Mouse (Mus musculus) erythroblast, embryonic 14.5 days (primary cell): Measurements from ENCODE around the gene F2rl2. TPM values are rescaled to one million over a fixed set of nuclear protein-coding genes. Genes with fewer than 3 reads are reported as not detected.

Experiments
- H3K27me3 ChIP-seq: 2 replicates; pipeline ENCODE4 v1.6.1; 2012; ENCODE audit warnings: inconsistent platforms; ENCODE audit not compliant: control insufficient read depth
- H3K36me3 ChIP-seq: 2 replicates; pipeline ENCODE4 v1.6.1; 2012; ENCODE audit warnings: mild to moderate bottlenecking, inconsistent platforms; ENCODE audit not compliant: control insufficient read depth
- H3K4me1 ChIP-seq: 2 replicates; pipeline ENCODE4 v1.6.1; 2012; ENCODE audit warnings: inconsistent platforms; ENCODE audit not compliant: control insufficient read depth
- H3K4me3 ChIP-seq: replicated peaks from 2 replicates; pipeline ENCODE3; 2012; ENCODE audit warnings: moderate library complexity, mild to moderate bottlenecking, inconsistent platforms
- H3K9me3 ChIP-seq: 2 replicates; pipeline ENCODE4 v1.6.1; 2012; ENCODE audit warnings: low read length, inconsistent platforms, mixed read lengths; ENCODE audit not compliant: control insufficient read depth
- GATA1 ChIP-seq: IDR thresholded peaks from 2 replicates; pipeline ENCODE4 v1.6.1; 2012; ENCODE audit warnings: low read length, inconsistent platforms, mixed read lengths
- TAL1 ChIP-seq: IDR thresholded peaks from 3 replicates; pipeline ENCODE4 v1.6.1; 2012; ENCODE audit warnings: low read length, inconsistent platforms, mixed read lengths
- polyA plus RNA-seq: library from polyadenylated mRNA; stranded (reverse); fragments of >175 nt; gene quantifications from 2 replicates; pipeline ENCODE4 v1.2.3, GENCODE M21; 2012

The F2rl2 gene
- polyA plus RNA-seq, 1 experiment = not detected

- Histone ChIP-seq H3K4me3 (no peak overlapping the region), H3K9me3 (peaks cover 18% of the 10 kb centered on the region), H3K4me1 (peaks cover 16% of the 10 kb centered on the region), H3K27me3 (no peaks in the 10 kb centered on the region), H3K36me3 (peaks cover 68% of the 10 kb centered on the region)
- TF ChIP-seq TAL1 (no peak), GATA1 (no peak)
These were observed 30.9 kb upstream of the F2rl2 start for GRCm38 (mm10) chr13:95665644-95666356.

GRCm38 (mm10) chr13:95667260-95667659 lies 29.4 kb upstream of the F2rl2 start:
- Histone ChIP-seq H3K36me3 (peaks cover 63% of the 10 kb centered on the region), H3K4me1 (peaks cover 29% of the 10 kb centered on the region), H3K27me3 (no peaks in the 10 kb centered on the region), H3K4me3 (no peak overlapping the region), H3K9me3 (peaks cover 25% of the 10 kb centered on the region)
- TF ChIP-seq GATA1 (no peak), TAL1 (no peak)

GRCm38 (mm10) chr13:95670534-95670933 lies 26.1 kb upstream of the F2rl2 start:
- TF ChIP-seq TAL1 = no peak
- TF ChIP-seq GATA1 = no peak
- peak overlapping the region; percentile 56 for H3K4me3 ChIP-seq
- peaks cover 41% of the 10 kb centered on the region for H3K36me3 ChIP-seq
- H3K9me3 ChIP-seq = peaks cover 24% of the 10 kb centered on the region
- no peaks in the 10 kb centered on the region for H3K27me3 ChIP-seq
- H3K4me1 ChIP-seq = peaks cover 48% of the 10 kb centered on the region

DNA sequence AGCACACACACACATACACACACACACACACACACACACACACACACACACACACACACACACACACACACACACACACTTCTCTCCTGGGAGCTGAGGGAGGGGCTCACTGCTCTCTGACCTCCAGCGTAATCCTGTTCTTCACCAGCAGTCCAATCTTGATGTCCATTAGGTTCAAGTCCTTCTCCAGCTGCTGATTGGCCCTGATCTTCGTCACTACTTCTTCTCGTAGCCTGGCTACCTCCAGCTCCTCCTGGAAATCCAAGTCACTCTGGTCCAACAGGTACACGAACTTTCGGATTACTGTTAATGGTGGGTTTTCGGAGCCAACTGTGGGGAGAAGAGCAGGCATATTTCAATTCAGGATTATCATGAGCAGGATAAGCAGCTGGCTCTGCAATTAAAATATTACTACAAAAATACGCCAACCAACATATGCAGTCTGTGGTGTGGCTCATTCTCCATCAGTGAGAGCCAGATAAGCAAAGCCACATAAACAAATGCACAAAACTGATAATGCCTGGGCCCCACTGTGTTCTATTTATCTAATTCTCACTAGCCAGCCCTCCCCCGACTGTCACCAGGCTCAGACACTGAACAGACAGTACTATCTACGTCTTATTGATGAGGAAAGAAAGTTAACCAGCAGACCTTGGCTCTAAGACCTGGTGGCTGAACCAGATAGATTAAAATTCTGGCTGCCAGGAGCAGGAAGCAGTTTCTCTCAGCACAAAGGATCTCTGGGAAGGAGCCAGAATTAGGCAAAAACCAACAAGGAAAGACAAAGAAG lies 25.4 kb upstream of the F2rl2 start:
- peaks cover 48% of the 10 kb centered on the region for H3K4me1 ChIP-seq
- peak overlapping the region; percentile 56 for H3K4me3 ChIP-seq
- H3K27me3 ChIP-seq = no peaks in the 10 kb centered on the region
- TF ChIP-seq TAL1 (peak; percentile 67), GATA1 (peak; percentile 68)
- H3K36me3 ChIP-seq = peaks cover 39% of the 10 kb centered on the region
- peaks cover 24% of the 10 kb centered on the region for H3K9me3 ChIP-seq

DNA sequence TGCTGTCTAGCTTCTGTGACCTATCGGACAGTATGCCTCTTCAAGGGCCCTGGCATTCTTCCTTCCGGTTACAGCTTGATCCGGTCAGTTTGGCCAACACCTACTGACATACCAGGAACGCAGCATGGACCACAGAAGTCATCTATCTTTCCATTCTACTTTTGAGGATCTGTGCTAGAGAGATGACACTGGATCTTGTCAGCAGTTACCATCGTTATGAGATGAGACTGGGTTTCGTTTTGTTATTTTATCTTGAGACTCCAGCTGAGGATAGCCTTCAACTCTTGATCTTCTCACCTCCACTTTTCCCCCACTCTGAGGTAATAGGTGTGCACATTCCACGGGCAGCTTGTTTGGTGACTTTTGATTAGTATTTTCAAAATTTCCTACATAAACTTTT lies 24.3 kb upstream of the F2rl2 start:
- TF ChIP-seq TAL1 (no peak), GATA1 (no peak)
- peaks cover 34% of the 10 kb centered on the region for H3K36me3 ChIP-seq
- peaks cover 24% of the 10 kb centered on the region for H3K9me3 ChIP-seq
- no peaks in the 10 kb centered on the region for H3K27me3 ChIP-seq
- peaks cover 46% of the 10 kb centered on the region for H3K4me1 ChIP-seq
- H3K4me3 ChIP-seq = peak overlapping the region; percentile 42

DNA sequence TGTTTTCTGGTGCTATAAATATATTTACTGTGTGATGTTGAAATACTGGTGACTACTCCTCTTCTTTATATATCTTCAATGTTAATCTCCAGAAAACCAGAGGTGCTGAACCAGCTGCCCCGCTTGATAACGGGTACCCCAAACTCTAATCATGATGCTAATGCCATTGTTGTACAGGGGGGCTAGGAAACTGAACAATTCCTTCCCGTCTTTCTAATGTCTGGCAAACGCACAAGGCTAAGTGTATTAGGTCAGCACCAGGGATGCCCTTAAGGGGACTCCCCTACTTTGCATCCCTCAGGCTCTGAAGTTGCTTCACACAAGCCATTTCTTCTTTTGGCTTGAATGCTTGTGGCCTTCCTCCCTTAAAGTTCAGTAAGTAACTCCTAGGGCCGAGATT lies 17.6 kb upstream of the F2rl2 start:
- Histone ChIP-seq H3K9me3 (no peaks in the 10 kb centered on the region), H3K36me3 (peaks cover 17% of the 10 kb centered on the region), H3K27me3 (no peaks in the 10 kb centered on the region), H3K4me3 (peak overlapping the region; percentile 39), H3K4me1 (peaks cover 64% of the 10 kb centered on the region)
- TF ChIP-seq GATA1 (peak; percentile 82), TAL1 (peak; percentile 45)

GRCm38 (mm10) chr13:95679491-95679941 lies 17.1 kb upstream of the F2rl2 start:
- TF ChIP-seq GATA1 = peak; percentile 89
- TF ChIP-seq TAL1 = peak; percentile 86
- Histone ChIP-seq H3K27me3 (no peaks in the 10 kb centered on the region), H3K9me3 (no peaks in the 10 kb centered on the region), H3K4me1 (peaks cover 65% of the 10 kb centered on the region), H3K36me3 (peaks cover 19% of the 10 kb centered on the region), H3K4me3 (peak overlapping the region; percentile 39)

GRCm38 (mm10) chr13:95684656-95685244 lies 11.9 kb upstream of the F2rl2 start:
- H3K36me3 ChIP-seq = peaks cover 15% of the 10 kb centered on the region
- peaks cover 82% of the 10 kb centered on the region for H3K4me1 ChIP-seq
- no peak overlapping the region for H3K4me3 ChIP-seq
- TF ChIP-seq GATA1 (no peak), TAL1 (no peak)
- no peaks in the 10 kb centered on the region for H3K27me3 ChIP-seq
- no peaks in the 10 kb centered on the region for H3K9me3 ChIP-seq

DNA sequence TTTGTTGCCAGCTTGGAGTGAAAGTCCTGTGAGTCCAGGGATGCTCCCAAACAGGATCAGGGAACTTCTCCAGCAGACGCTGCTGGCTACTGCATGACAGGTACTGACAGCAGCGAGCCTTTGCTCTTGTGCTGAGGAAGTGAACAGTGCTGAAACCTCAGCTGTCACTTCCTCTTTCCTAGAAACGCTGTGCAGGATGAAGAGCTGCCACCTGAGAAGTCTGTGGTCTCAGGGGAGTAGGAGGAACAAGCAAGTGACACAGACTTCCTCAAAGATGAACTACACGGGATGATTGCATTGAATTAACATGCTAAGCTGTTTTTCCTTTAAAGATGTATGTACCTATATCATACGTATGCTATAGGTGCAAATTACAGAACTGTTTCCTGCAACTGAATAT lies 10.9 kb upstream of the F2rl2 start:
- peaks cover 12% of the 10 kb centered on the region for H3K36me3 ChIP-seq
- H3K27me3 ChIP-seq = no peaks in the 10 kb centered on the region
- no peaks in the 10 kb centered on the region for H3K9me3 ChIP-seq
- H3K4me3 ChIP-seq = no peak overlapping the region
- peaks cover 75% of the 10 kb centered on the region for H3K4me1 ChIP-seq
- no peak for TF ChIP-seq TAL1
- TF ChIP-seq GATA1 = no peak
